Mouse (Mus musculus) liver, embryonic 14.5 days (tissue): ENCODE data around the gene Exoc3l4. TPM values are rescaled to one million over a fixed set of nuclear protein-coding genes. Genes with fewer than 3 reads are reported as not detected.

Source experiments
- ATAC-seq: fragments of 200-750 bp; cut with Nextera tagmentation; 2 replicates; pipeline ENCODE4 v1.8.0; 2017; ENCODE audit warnings: moderate number of reproducible peaks, mild to moderate bottlenecking, moderate library complexity; ENCODE audit not compliant: insufficient read depth
- DNase-seq, 3 experiments: peaks; one replicate each; pipeline ENCODE4 v3.0.0-alpha.2; 2012 to 2013; ENCODE audit warnings: low read depth in 3 of 3, low spot score in 3 of 3
- H3K27ac ChIP-seq: fragments of 300-500 bp; sonication (generic); 2 replicates; pipeline ENCODE4 v1.5.1; 2014; ENCODE audit warnings: moderate library complexity, mild to moderate bottlenecking, control low read depth, inconsistent platforms
- H3K27me3 ChIP-seq: fragments of 300-500 bp; sonication (generic); 2 replicates; pipeline ENCODE4 v1.6.1; 2014; ENCODE audit warnings: mild to moderate bottlenecking, low read length, moderate library complexity; ENCODE audit not compliant: control insufficient read depth, insufficient read depth
- H3K36me3 ChIP-seq: fragments of 300-500 bp; sonication (generic); replicated peaks from 2 replicates; pipeline ENCODE4 v1.6.1; 2014; ENCODE audit warnings: low read depth; ENCODE audit not compliant: control insufficient read depth, insufficient read depth
- H3K4me1 ChIP-seq, 2 experiments: fragments of 200-500 bp in 1 of 2; fragments of 300-500 bp in 1 of 2; sonication (generic) in 1 of 2; replicated peaks; 2 replicates each; pipeline ENCODE4 v1.6.1; 2012 to 2014; ENCODE audit warnings: antibody characterized with exemption in 1 of 2, inconsistent platforms in 1 of 2, low read length in 1 of 2; ENCODE audit not compliant: control insufficient read depth in 2 of 2, insufficient read depth in 2 of 2
- H3K4me2 ChIP-seq: fragments of 300-500 bp; sonication (generic); 2 replicates; pipeline ENCODE4 v1.6.1; 2014; ENCODE audit warnings: low read depth, mild to moderate bottlenecking, control low read depth, moderate library complexity
- H3K4me3 ChIP-seq, 2 experiments: fragments of 200-500 bp in 1 of 2; fragments of 300-500 bp in 1 of 2; sonication (generic) in 1 of 2; 2 replicates each; pipeline ENCODE4 v1.5.1; 2012 to 2014; ENCODE audit warnings: low read depth in 2 of 2, low read length in 2 of 2, mild to moderate bottlenecking in 2 of 2, control low read depth in 1 of 2, inconsistent platforms in 1 of 2, moderate library complexity in 1 of 2; ENCODE audit not compliant: insufficient read depth in 1 of 2
- H3K9ac ChIP-seq: fragments of 300-500 bp; sonication (generic); replicated peaks from 2 replicates; pipeline ENCODE4 v1.6.1; 2014; ENCODE audit warnings: mild to moderate bottlenecking, control low read depth, moderate library complexity
- H3K9me3 ChIP-seq: fragments of 300-500 bp; sonication (generic); 2 replicates; pipeline ENCODE4 v1.6.1; 2016; ENCODE audit warnings: low read length, mixed read lengths; ENCODE audit not compliant: control insufficient read depth
- CTCF ChIP-seq: IDR thresholded peaks from 2 replicates; pipeline ENCODE4 v1.5.1; 2016; ENCODE audit warnings: antibody characterized with exemption, low read depth, control low read depth
- EP300 ChIP-seq: IDR thresholded peaks from 2 replicates; pipeline ENCODE4 v1.6.1; 2016; ENCODE audit warnings: antibody characterized with exemption, low read depth
- WGBS: fragments of 180-500 bp; shearing (Covaris S2); extraction: QIAGEN DNeasy Blood & Tissue Kit; methylation state at CpG from one replicate; pipeline ENCODE4 v1.1.7; 2014; ENCODE audit not compliant: insufficient replicate concordance; 5-methylcytosine and 5-hydroxymethylcytosine counted together
- polyA plus RNA-seq, 2 experiments: library from polyadenylated mRNA; depleted of rRNA in 1 of 2; stranded (reverse) in 1 of 2; unstranded in 1 of 2; fragments of >200 nt; fragmentation: Nextera tagmentation in 1 of 2; extraction: Ambion mirVana in 1 of 2; gene quantifications; 2 replicates each; pipeline versions ENCODE4 v1.2.1 to v1.2.3; 2012 to 2014

Exoc3l4 gene
- polyA plus RNA-seq, 2 experiments, result 15.8 to 18.1 TPM

DNA sequence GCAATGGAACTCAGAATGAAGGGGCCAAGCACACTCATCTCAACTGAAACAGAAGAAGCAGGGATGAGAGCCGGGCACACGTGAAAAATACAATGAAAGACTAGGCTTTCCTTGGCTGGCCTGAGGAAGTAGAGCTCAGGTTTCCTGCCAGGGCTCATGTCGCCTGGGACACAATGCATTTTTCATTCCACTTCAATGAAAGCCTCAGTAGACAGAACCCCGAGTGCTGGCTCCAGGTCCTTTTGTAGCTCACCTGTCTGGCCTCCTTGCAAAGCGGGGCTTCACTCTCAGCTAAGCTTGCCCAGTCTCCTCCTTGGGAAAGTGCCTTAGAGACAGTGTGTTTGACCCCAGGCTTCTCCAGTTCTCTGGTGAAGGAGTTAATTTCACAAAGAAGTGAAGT lies 62.1 kb downstream of the Exoc3l4 start:
- Histone ChIP-seq H3K9ac (no peak overlapping the region), H3K4me1 (no peaks in the 10 kb centered on the region), H3K4me2 (no peak overlapping the region), H3K27me3 (peaks cover 11% of the 10 kb centered on the region), H3K4me3 (no peak overlapping the region), H3K9me3 (no peaks in the 10 kb centered on the region), H3K27ac (no peak overlapping the region), H3K36me3 (no peaks in the 10 kb centered on the region)
- TF ChIP-seq CTCF (no peak), EP300 (no peak)
- DNase-seq, result no peak
- ATAC-seq, result no peak
- WGBS, result 45% methylated on average over 5 of the region's 5 CpGs

DNA sequence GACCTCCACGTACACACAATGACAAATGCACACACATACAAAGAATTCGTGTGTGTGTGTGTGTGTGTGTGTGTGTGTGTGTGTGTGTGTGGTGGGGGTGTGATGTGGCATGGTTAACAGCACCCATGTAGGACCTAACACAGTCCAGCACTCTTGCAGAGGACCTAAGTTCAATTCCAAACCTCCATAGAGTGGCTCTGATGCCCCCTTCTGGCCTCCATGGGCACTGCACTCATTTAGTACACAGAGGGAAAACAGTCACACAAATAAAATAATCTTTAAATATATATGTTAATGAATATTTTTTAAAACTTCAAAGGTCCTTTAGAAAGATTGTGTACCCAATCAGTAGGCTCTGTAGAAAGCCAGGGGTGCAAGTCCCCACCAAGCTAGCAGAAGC lies 63.1 kb downstream of the Exoc3l4 start:
- peaks cover 21% of the 10 kb centered on the region for H3K27me3 ChIP-seq

More for the DNA sequence above, 63.1 kb downstream of the Exoc3l4 start:
- no peaks in the 10 kb centered on the region for H3K36me3 ChIP-seq
- no peak for ATAC-seq
- WGBS, result 52% methylated on average over 2 of the region's 2 CpGs
- TF ChIP-seq CTCF, result peak; percentile 81
- TF ChIP-seq EP300, result no peak
- H3K9me3 ChIP-seq, result no peaks in the 10 kb centered on the region
- no peaks in the 10 kb centered on the region for H3K4me1 ChIP-seq
- H3K27ac ChIP-seq, result no peak overlapping the region
- no peak overlapping the region for H3K4me3 ChIP-seq
- DNase-seq, result no peak
- H3K4me2 ChIP-seq, result no peak overlapping the region
- no peak overlapping the region for H3K9ac ChIP-seq

Other genes starting within 250 kb of the Exoc3l4 start
- gene 4930595D18Rik, start 232.5 kb upstream of the Exoc3l4 start, polyA plus RNA-seq (2012; rRNA removed), result not detected in 2 replicates
- not detected in 2 replicates for gene 4930595D18Rik, start 232.5 kb upstream of the Exoc3l4 start, polyA plus RNA-seq (2014; fragmentation: Nextera tagmentation; extraction: Ambion mirVana)
- gene Amn, start 145.9 kb upstream of the Exoc3l4 start, polyA plus RNA-seq (2012; rRNA removed), result 0.61 and 0.77 TPM in 2 replicates
- 0.44 and 0.71 TPM in 2 replicates for gene Amn, start 145.9 kb upstream of the Exoc3l4 start, polyA plus RNA-seq (2014; fragmentation: Nextera tagmentation; extraction: Ambion mirVana)
- 22.5 and 23.2 TPM in 2 replicates for gene Cdc42bpb, start 39.3 kb upstream of the Exoc3l4 start, polyA plus RNA-seq (2012; rRNA removed)
- gene Cdc42bpb, start 39.3 kb upstream of the Exoc3l4 start, polyA plus RNA-seq (2014; fragmentation: Nextera tagmentation; extraction: Ambion mirVana), result 5.3 and 6.6 TPM in 2 replicates
- gene Lbhd2, start 10.2 kb upstream of the Exoc3l4 start, polyA plus RNA-seq (2012; rRNA removed), result not detected in 2 replicates
- 0.15 and 0.21 TPM in 2 replicates for gene Lbhd2, start 10.2 kb upstream of the Exoc3l4 start, polyA plus RNA-seq (2014; fragmentation: Nextera tagmentation; extraction: Ambion mirVana)
- 57.6 and 61.8 TPM in 2 replicates for gene Tnfaip2, start 25.5 kb downstream of the Exoc3l4 start, polyA plus RNA-seq (2012; rRNA removed)
- gene Tnfaip2, start 25.5 kb downstream of the Exoc3l4 start, polyA plus RNA-seq (2014; fragmentation: Nextera tagmentation; extraction: Ambion mirVana), result 78.7 and 88.5 TPM in 2 replicates
- 0.61 and 0.91 TPM in 2 replicates for gene Gm266, start 68.8 kb downstream of the Exoc3l4 start, polyA plus RNA-seq (2012; rRNA removed)
- 0.42 and 0.53 TPM in 2 replicates for gene Gm266, start 68.8 kb downstream of the Exoc3l4 start, polyA plus RNA-seq (2014; fragmentation: Nextera tagmentation; extraction: Ambion mirVana)
- 64.1 and 112 TPM in 2 replicates for gene Eif5, start 121.0 kb downstream of the Exoc3l4 start, polyA plus RNA-seq (2012; rRNA removed)
- gene Eif5, start 121.0 kb downstream of the Exoc3l4 start, polyA plus RNA-seq (2014; fragmentation: Nextera tagmentation; extraction: Ambion mirVana), result 411 and 432 TPM in 2 replicates
- gene Mark3, start 157.5 kb downstream of the Exoc3l4 start, polyA plus RNA-seq (2012; rRNA removed), result 14.6 and 24.6 TPM in 2 replicates
- 18.0 and 19.5 TPM in 2 replicates for gene Mark3, start 157.5 kb downstream of the Exoc3l4 start, polyA plus RNA-seq (2014; fragmentation: Nextera tagmentation; extraction: Ambion mirVana)